Mouse (Mus musculus): ENCODE results near the gene Ccdc28b.

Gene Ccdc28b

GRCm38 (mm10) chr4:129623681-129624091, at the start of gene Ccdc28b:
TSS of gene Ccdc28b (minus strand) at chr4:129623947.
- POLR2A ChIA-PET = interaction anchor here (0.6 to 17.7 kb wide), 26 partner anchors 9 to 479 kb away, joined by 3 to 255 read pairs (median 4); partner anchors contain the start of genes Txlna (in 3 of the 4), Dcdc2b (in 2 of the 4), Kpna6 (in 1 of the 4) and Pef1 (in 1 of the 4)
- CTCF ChIA-PET = interaction anchor here in 3 of 4 experiments (0.6 to 4.3 kb wide), 8 partner anchors 10 to 162 kb away, joined by 3 to 17 read pairs (median 4); partner anchors contain the start of gene Bsdc1 (in 1 of the 3)

- ChIA-PET POLR2A (interaction anchor here in 3 of 4 experiments (0.6 to 2.3 kb wide), 25 partner anchors 8 to 635 kb away, joined by 3 to 14 read pairs (median 3); partner anchors contain the start of genes Tmem39b (in 2 of the 3), Txlna (in 2 of the 3), Bsdc1 (in 1 of the 3) and Hdac1 (in 1 of the 3)), CTCF (interaction anchor here in 3 of 4 experiments (0.5 to 2.2 kb wide), 10 partner anchors 8 to 567 kb away, joined by 3 to 8 read pairs (median 3); partner anchors contain the start of genes Dcdc2b (in 1 of the 3), Tmem39b (in 1 of the 3) and Txlna (in 1 of the 3))
These were observed 49.2 kb upstream of the Ccdc28b start for GRCm38 (mm10) chr4:129672878-129673449.

GRCm38 (mm10) chr4:129672083-129672877, 48.5 kb upstream of the Ccdc28b start, which contains the start of gene Kpna6:
TSS of gene Kpna6 (minus strand) at chr4:129672767.
- ChIA-PET CTCF (interaction anchor here in 3 of 4 experiments (0.5 to 2.2 kb wide), 11 partner anchors 9 to 568 kb away, joined by 3 to 8 read pairs (median 3); partner anchors contain the start of genes Txlna (in 2 of the 3), Dcdc2b (in 1 of the 3) and Tmem39b (in 1 of the 3)), POLR2A (interaction anchor here in 3 of 4 experiments (0.6 to 2.3 kb wide), 26 partner anchors 9 to 635 kb away, joined by 3 to 14 read pairs (median 3); partner anchors contain the start of genes Txlna (in 3 of the 3), Tmem39b (in 2 of the 3), Bsdc1 (in 1 of the 3) and Hdac1 (in 1 of the 3))

GRCm38 (mm10) chr4:129671491-129672082, 47.8 kb upstream of the Ccdc28b start:
- CTCF ChIA-PET = interaction anchor here in 2 of 4 experiments (1.3 to 2.2 kb wide), 3 partner anchors 10 to 57 kb away, joined by 3 to 8 read pairs (median 5); partner anchors contain the start of genes Dcdc2b (in 1 of the 2) and Tmem39b (in 1 of the 2)

GRCm38 (mm10) chr4:129662255-129662813, 38.6 kb upstream of the Ccdc28b start:
- ChIA-PET POLR2A (interaction anchor here in 2 of 4 experiments (0.6 to 0.8 kb wide), 2 partner anchors 20 to 21 kb away, joined by 3 read pairs; partner anchors contain the start of gene Txlna (in 1 of the 2)), CTCF (no interaction called here)

More at GRCm38 (mm10) chr4:129671491-129672082, 47.8 kb upstream of the Ccdc28b start:
- POLR2A ChIA-PET = interaction anchor here in 3 of 4 experiments (0.7 to 2.3 kb wide), 12 partner anchors 10 to 171 kb away, joined by 3 to 14 read pairs (median 4); partner anchors contain the start of genes Tmem39b (in 2 of the 3) and Txlna (in 2 of the 3)

- ChIA-PET CTCF (interaction anchor here in 1 of 4 experiments (1.1 kb wide), 1 partner anchor 85 kb away, joined by 3 read pairs; no protein-coding TSS in a partner anchor), POLR2A (interaction anchor here in 2 of 4 experiments (0.6 to 0.7 kb wide), 2 partner anchors 17 to 19 kb away, joined by 3 read pairs; no protein-coding TSS in a partner anchor)
These were observed 37.8 kb upstream of the Ccdc28b start for GRCm38 (mm10) chr4:129661584-129661983.

- POLR2A ChIA-PET = interaction anchor here in 2 of 4 experiments (0.6 to 1.7 kb wide), 8 partner anchors 8 to 122 kb away, joined by 3 to 5 read pairs (median 3); partner anchors contain the start of genes Txlna (in 2 of the 2) and Tmem39b (in 1 of the 2)
- CTCF ChIA-PET = interaction anchor here in 2 of 4 experiments (0.5 kb wide), 2 partner anchors 52 to 116 kb away, joined by 4 to 9 read pairs; no protein-coding TSS in a partner anchor
These were observed 31.0 kb upstream of the Ccdc28b start for GRCm38 (mm10) chr4:129654770-129655169.

- ChIA-PET CTCF (interaction anchor here in 2 of 4 experiments (0.5 to 0.7 kb wide), 4 partner anchors 9 to 874 kb away, joined by 3 to 5 read pairs (median 3); partner anchors contain the start of gene Txlna (in 1 of the 2)), POLR2A (interaction anchor here in 1 of 4 experiments (0.7 to 3.7 kb wide), 3 partner anchors 9 to 23 kb away, joined by 3 to 20 read pairs (median 3); partner anchors contain the start of gene Txlna)
These were observed 26.6 kb upstream of the Ccdc28b start for GRCm38 (mm10) chr4:129650359-129650758.

GRCm38 (mm10) chr4:129648656-129649055, 24.9 kb upstream of the Ccdc28b start:
- POLR2A ChIA-PET = interaction anchor here in 2 of 4 experiments (0.7 to 1.2 kb wide), 5 partner anchors 12 to 48 kb away, joined by 3 to 5 read pairs (median 3); partner anchors contain the start of gene Tmem39b (in 1 of the 2)
- CTCF ChIA-PET = no interaction called here

- ChIA-PET CTCF (interaction anchor here in 1 of 4 experiments (0.7 to 1.6 kb wide), 2 partner anchors 8 to 146 kb away, joined by 3 read pairs; no protein-coding TSS in a partner anchor), POLR2A (interaction anchor here in 2 of 4 experiments (0.5 to 17.2 kb wide), 13 partner anchors 8 to 51 kb away, joined by 3 to 255 read pairs (median 4); partner anchors contain the start of genes Ccdc28b (in 2 of the 2), Iqcc (in 1 of the 2) and Tmem39b (in 1 of the 2))
These were observed 21.5 kb upstream of the Ccdc28b start for GRCm38 (mm10) chr4:129645204-129645603.

GRCm38 (mm10) chr4:129641756-129642155, 18.0 kb upstream of the Ccdc28b start:
- POLR2A ChIA-PET = interaction anchor here in 3 of 4 experiments (0.7 to 17.2 kb wide), 31 partner anchors 9 to 181 kb away, joined by 3 to 255 read pairs (median 7); partner anchors contain the start of genes Bsdc1 (in 2 of the 3), Ccdc28b (in 2 of the 3), Iqcc (in 2 of the 3) and Marcksl1 (in 2 of the 3)
- CTCF ChIA-PET = interaction anchor here in 3 of 4 experiments (0.5 to 2.0 kb wide), 5 partner anchors 33 to 600 kb away, joined by 3 to 8 read pairs (median 5); partner anchors contain the start of gene Tmem39b (in 1 of the 3)

GRCm38 (mm10) chr4:129640638-129641467, 17.1 kb upstream of the Ccdc28b start, which contains the start of gene Txlna:
TSS of gene Txlna (minus strand) at chr4:129641065.
- ChIA-PET POLR2A (interaction anchor here (0.5 to 17.2 kb wide), 116 partner anchors 9 to 919 kb away, joined by 3 to 255 read pairs (median 4); partner anchors contain the start of genes Tmem39b (in 4 of the 4), Dcdc2b (in 3 of the 4), Iqcc (in 3 of the 4) and Kpna6 (in 3 of the 4)), CTCF (interaction anchor here (0.6 to 2.0 kb wide), 24 partner anchors 9 to 546 kb away, joined by 3 to 14 read pairs (median 3); partner anchors contain the start of genes Kpna6 (in 3 of the 4) and Tmem39b (in 1 of the 4))

GRCm38 (mm10) chr4:129640101-129640637, 16.4 kb upstream of the Ccdc28b start:
- POLR2A ChIA-PET = interaction anchor here (0.6 to 17.2 kb wide), 79 partner anchors 8 to 880 kb away, joined by 3 to 255 read pairs (median 5); partner anchors contain the start of genes Tmem39b (in 4 of the 4), Dcdc2b (in 3 of the 4), Marcksl1 (in 3 of the 4) and Bsdc1 (in 2 of the 4)
- CTCF ChIA-PET = interaction anchor here in 3 of 4 experiments (0.5 to 2.0 kb wide), 12 partner anchors 11 to 502 kb away, joined by 3 to 14 read pairs (median 3); partner anchors contain the start of gene Kpna6 (in 2 of the 3)

- CTCF ChIA-PET = interaction anchor here in 1 of 4 experiments (0.6 kb wide), 1 partner anchor 1014 kb away, joined by 8 read pairs; no protein-coding TSS in a partner anchor
- POLR2A ChIA-PET = interaction anchor here in 2 of 4 experiments (0.5 to 17.2 kb wide), 6 partner anchors 11 to 102 kb away, joined by 3 to 255 read pairs (median 4); partner anchors contain the start of genes Ccdc28b (in 1 of the 2) and Iqcc (in 1 of the 2)
These were observed 15.5 kb upstream of the Ccdc28b start for GRCm38 (mm10) chr4:129639221-129639620.

Data from embryonic stem cell, embryonic (primary cell).